Mouse (Mus musculus): Measurements from ENCODE around the gene Gm44502.

GRCm38 (mm10) chr15:89428821-89429351 is 610 bp downstream of the Gm44502 start:
- TF ChIP-seq CTCF (IDR thresholded peaks at IDR 0.05 in 2 of 3, conservative IDR thresholded peaks at IDR 0.05 in 1 of 3; ENCODE audit: control insufficient read depth in 1 of 3, insufficient read depth in 1 of 3, low read depth in 2 of 3, low read length in 3 of 3, poor library complexity in 1 of 3, severe bottlenecking in 1 of 3) = no peak
- no peak for TF ChIP-seq GATA1 (IDR thresholded peaks at IDR 0.05; ENCODE audit: low read depth, low read length)
- TF ChIP-seq BHLHE40 (IDR thresholded peaks at IDR 0.05; ENCODE audit: borderline replicate concordance, low read depth, low read length) = no peak
- no peak for TF ChIP-seq POLR2A (IDR thresholded peaks at IDR 0.05; ENCODE audit: control insufficient read depth in 1 of 2, insufficient read depth in 1 of 2, low read depth in 1 of 2, low read length in 2 of 2, poor library complexity in 1 of 2)
- TF ChIP-seq POLR2AphosphoS5 (IDR thresholded peaks at IDR 0.05; ENCODE audit: borderline replicate concordance, low read depth, low read length) = no peak
- no peak for TF ChIP-seq KAT2A (conservative IDR thresholded peaks at IDR 0.05; ENCODE audit: low read depth, low read length)
- TF ChIP-seq POLR2AphosphoS2 (IDR thresholded peaks at IDR 0.05; ENCODE audit: low read length) = no peak
- no peak for TF ChIP-seq ELF1 (IDR thresholded peaks at IDR 0.05; ENCODE audit: low read depth, low read length)
- no peak for TF ChIP-seq EP300 (IDR thresholded peaks at IDR 0.05; ENCODE audit: low read depth in 1 of 2, low read length in 2 of 2)
- TF ChIP-seq ETS1 (IDR thresholded peaks at IDR 0.05; ENCODE audit: low read depth, low read length) = no peak
- TF ChIP-seq NRF1 (IDR thresholded peaks at IDR 0.05; ENCODE audit: insufficient read depth, low read depth, low read length, poor library complexity, severe bottlenecking) = no peak
- no peak for TF ChIP-seq USF2 (IDR thresholded peaks at IDR 0.05; ENCODE audit: borderline replicate concordance in 1 of 2, insufficient read depth in 1 of 2, low read depth in 1 of 2, low read length in 2 of 2)
- no peak for TF ChIP-seq ZNF384 (IDR thresholded peaks at IDR 0.05; ENCODE audit: low read depth, low read length)
